Mouse (Mus musculus) midbrain, embryonic 11.5 days (tissue): Measurements from ENCODE around the gene Nop16. TPM values are rescaled to one million over a fixed set of nuclear protein-coding genes. Genes with fewer than 3 reads are reported as not detected.

Source experiments
- ATAC-seq: fragments of 200-750 bp; cut with Nextera tagmentation; 2 replicates; pipeline ENCODE4 v1.8.0; 2017; ENCODE audit warnings: moderate TSS enrichment, moderate library complexity; ENCODE audit not compliant: low FRiP score
- DNase-seq: peaks from one replicate; pipeline ENCODE4 v3.0.0; 2015; ENCODE audit warnings: low spot score; ENCODE audit errors: missing footprints
- H3K27ac ChIP-seq: fragments of 300-500 bp; sonication (generic); 2 replicates; pipeline ENCODE4 v1.5.1; 2014; ENCODE audit warnings: low read depth, low read length
- H3K27me3 ChIP-seq: fragments of 300-500 bp; sonication (generic); 2 replicates; pipeline ENCODE4 v1.6.1; 2014; ENCODE audit warnings: mild to moderate bottlenecking, low read length, moderate library complexity, mixed read lengths; ENCODE audit not compliant: control insufficient read depth, insufficient read depth
- H3K36me3 ChIP-seq: fragments of 300-500 bp; sonication (generic); 2 replicates; pipeline ENCODE4 v1.6.1; 2014; ENCODE audit warnings: mild to moderate bottlenecking, low read length, moderate library complexity, mixed read lengths; ENCODE audit not compliant: control insufficient read depth, insufficient read depth
- H3K4me1 ChIP-seq: fragments of 300-500 bp; sonication (generic); 2 replicates; pipeline ENCODE4 v1.6.1; 2014; ENCODE audit warnings: low read length; ENCODE audit not compliant: control insufficient read depth, insufficient read depth
- H3K4me2 ChIP-seq: fragments of 300-500 bp; sonication (generic); 2 replicates; pipeline ENCODE4 v1.6.1; 2014; ENCODE audit warnings: mild to moderate bottlenecking, moderate library complexity
- H3K4me3 ChIP-seq: fragments of 300-500 bp; sonication (generic); 2 replicates; pipeline ENCODE4 v1.5.1; 2014; ENCODE audit warnings: low read depth, low read length
- H3K9ac ChIP-seq: fragments of 300-500 bp; sonication (generic); 2 replicates; pipeline ENCODE4 v1.6.1; 2014; ENCODE audit warnings: low read length
- H3K9me3 ChIP-seq: fragments of 300-500 bp; sonication (generic); 2 replicates; pipeline ENCODE4 v1.6.1; 2016; ENCODE audit warnings: low read length; ENCODE audit not compliant: control insufficient read depth
- WGBS: fragments of 180-500 bp; shearing (Covaris S2); extraction: QIAGEN DNeasy Blood & Tissue Kit; methylation state at CpG from one replicate; pipeline ENCODE4 v1.1.7; 2014; 5-methylcytosine and 5-hydroxymethylcytosine counted together
- polyA plus RNA-seq: library from polyadenylated mRNA; unstranded; fragments of >200 nt; fragmentation: Nextera tagmentation; extraction: Ambion mirVana; gene quantifications from 2 replicates; pipeline ENCODE4 v1.2.1, GENCODE M21; 2014

Gene Nop16
- polyA plus RNA-seq, 1 experiment from 2014 or later = 65.1 TPM

- peaks cover 27% of the 10 kb centered on the region for H3K36me3 ChIP-seq
- H3K9ac ChIP-seq = no peak overlapping the region
- H3K27me3 ChIP-seq = no peaks in the 10 kb centered on the region
- H3K9me3 ChIP-seq = no peaks in the 10 kb centered on the region
- no peak overlapping the region for H3K27ac ChIP-seq
- ATAC-seq (no peak), DNase-seq (no peak)
- 87% methylated on average over 5 of the region's 5 CpGs for WGBS
- H3K4me1 ChIP-seq = no peaks in the 10 kb centered on the region
- no peak overlapping the region for H3K4me3 ChIP-seq
- no peak overlapping the region for H3K4me2 ChIP-seq
Measured at GRCm38 (mm10) chr13:54582860-54583259, 7.0 kb downstream of the Nop16 start.

GRCm38 (mm10) chr13:54582126-54582525 is 7.8 kb downstream of the Nop16 start:
- Histone ChIP-seq H3K27me3 (no peaks in the 10 kb centered on the region), H3K4me1 (no peaks in the 10 kb centered on the region), H3K4me2 (no peak overlapping the region), H3K27ac (no peak overlapping the region), H3K9me3 (no peaks in the 10 kb centered on the region), H3K4me3 (no peak overlapping the region), H3K36me3 (peaks cover 31% of the 10 kb centered on the region), H3K9ac (no peak overlapping the region)
- ATAC-seq (no peak), DNase-seq (no peak)
- WGBS = 88% methylated on average over 10 of the region's 10 CpGs

- no peak overlapping the region for H3K4me3 ChIP-seq
- ATAC-seq (no peak), DNase-seq (no peak)
- peaks cover 28% of the 10 kb centered on the region for H3K36me3 ChIP-seq
- no peaks in the 10 kb centered on the region for H3K9me3 ChIP-seq
- no peak overlapping the region for H3K9ac ChIP-seq
- H3K4me1 ChIP-seq = no peaks in the 10 kb centered on the region
- no peaks in the 10 kb centered on the region for H3K27me3 ChIP-seq
- no peak overlapping the region for H3K4me2 ChIP-seq
- H3K27ac ChIP-seq = no peak overlapping the region
- 85% methylated on average over 2 of the region's 2 CpGs for WGBS
Measured at GRCm38 (mm10) chr13:54581385-54581784, 8.5 kb downstream of the Nop16 start.

- DNase-seq (no peak), ATAC-seq (no peak)
- no peak overlapping the region for H3K4me3 ChIP-seq
- no peaks in the 10 kb centered on the region for H3K27me3 ChIP-seq
- WGBS = 85% methylated on average over 21 of the region's 21 CpGs
- no peaks in the 10 kb centered on the region for H3K9me3 ChIP-seq
- peaks cover 16% of the 10 kb centered on the region for H3K36me3 ChIP-seq
- no peak overlapping the region for H3K9ac ChIP-seq
- H3K4me1 ChIP-seq = peaks cover 8% of the 10 kb centered on the region
- H3K4me2 ChIP-seq = no peak overlapping the region
- no peak overlapping the region for H3K27ac ChIP-seq
Measured at GRCm38 (mm10) chr13:54577652-54578507, 12.0 kb downstream of the Nop16 start.

- ATAC-seq (peak; percentile 38; the same call in 1 of the 2 replicates), DNase-seq (no peak)
- peak overlapping the region; percentile 53; the same call in 1 of the 2 replicates for H3K27ac ChIP-seq
- no peaks in the 10 kb centered on the region for H3K9me3 ChIP-seq
- H3K4me1 ChIP-seq = peaks cover 8% of the 10 kb centered on the region
- H3K4me2 ChIP-seq = peak overlapping the region; percentile 97
- H3K4me3 ChIP-seq = peak overlapping the region; percentile 94
- H3K9ac ChIP-seq = peak overlapping the region; percentile 91
- WGBS = 4% methylated on average over 19 of the region's 19 CpGs
- no peaks in the 10 kb centered on the region for H3K27me3 ChIP-seq
- H3K36me3 ChIP-seq = peaks cover 4% of the 10 kb centered on the region; the same call in 1 of the 2 replicates
Measured at GRCm38 (mm10) chr13:54575489-54575888, 14.4 kb downstream of the Nop16 start.

- Histone ChIP-seq H3K9me3 (no peaks in the 10 kb centered on the region), H3K27me3 (no peaks in the 10 kb centered on the region), H3K4me3 (peak within 1 kb of the TSS; percentile 94), H3K9ac (peak within 1 kb of the TSS; percentile 91), H3K4me1 (peaks cover 8% of the 10 kb centered on the region), H3K4me2 (peak within 1 kb of the TSS; percentile 97), H3K36me3 (peaks cover 4% of the 10 kb centered on the region; the same call in 1 of the 2 replicates), H3K27ac (peak within 1 kb of the TSS; percentile 53; the same call in 1 of the 2 replicates)
- DNase-seq (peak; percentile 97), ATAC-seq (peak; percentile 96)
- 0% methylated on average over 55 of the region's 55 CpGs for WGBS
Measured at GRCm38 (mm10) chr13:54574854-54575481, 14.9 kb downstream of the Nop16 start, which contains the start of gene Arl10. Gene Arl10, plus strand, starts transcription at chr13:54575015.

- no peak for ATAC-seq
- Histone ChIP-seq H3K9ac (no peak overlapping the region), H3K9me3 (no peaks in the 10 kb centered on the region), H3K4me2 (no peak overlapping the region), H3K36me3 (peaks cover 4% of the 10 kb centered on the region; the same call in 1 of the 2 replicates), H3K27me3 (no peaks in the 10 kb centered on the region), H3K4me1 (peaks cover 8% of the 10 kb centered on the region), H3K4me3 (no peak overlapping the region), H3K27ac (no peak overlapping the region)
- 73% methylated on average over 4 of the region's 4 CpGs for WGBS
- DNase-seq = no peak
Measured at GRCm38 (mm10) chr13:54572621-54573020, 17.3 kb downstream of the Nop16 start.

GRCm38 (mm10) chr13:54571637-54572036 is 18.3 kb downstream of the Nop16 start:
- ATAC-seq (no peak), DNase-seq (no peak)
- 31% methylated on average over 2 of the region's 2 CpGs for WGBS
- no peaks in the 10 kb centered on the region for H3K9me3 ChIP-seq
- H3K36me3 ChIP-seq = no peaks in the 10 kb centered on the region
- no peak overlapping the region for H3K9ac ChIP-seq
- H3K27me3 ChIP-seq = no peaks in the 10 kb centered on the region
- peaks cover 8% of the 10 kb centered on the region for H3K4me1 ChIP-seq
- H3K4me2 ChIP-seq = no peak overlapping the region
- H3K4me3 ChIP-seq = no peak overlapping the region
- H3K27ac ChIP-seq = no peak overlapping the region

GRCm38 (mm10) chr13:54570736-54571135 is 19.2 kb downstream of the Nop16 start:
- Histone ChIP-seq H3K9me3 (no peaks in the 10 kb centered on the region), H3K27me3 (no peaks in the 10 kb centered on the region)
- WGBS = 75% methylated on average over 4 of the region's 4 CpGs

More at GRCm38 (mm10) chr13:54570736-54571135, 19.2 kb downstream of the Nop16 start:
- DNase-seq (no peak), ATAC-seq (no peak)
- H3K36me3 ChIP-seq = no peaks in the 10 kb centered on the region
- no peak overlapping the region for H3K4me2 ChIP-seq
- peaks cover 5% of the 10 kb centered on the region for H3K4me1 ChIP-seq
- no peak overlapping the region for H3K27ac ChIP-seq
- no peak overlapping the region for H3K9ac ChIP-seq
- H3K4me3 ChIP-seq = no peak overlapping the region
